Mouse (Mus musculus): Measurements from ENCODE around the gene Pappa2.
A peak's percentile ranks its signal among the peaks of the same experiment; 100 is the strongest.

Gene Pappa2

GRCm38 (mm10) chr1:158765842-158766241 is 214.4 kb downstream of the Pappa2 start:
- no peak for DNase-seq (ENCODE audit: low read depth, low spot score)

GRCm38 (mm10) chr1:158764727-158765126 is 215.6 kb downstream of the Pappa2 start:
- DNase-seq (ENCODE audit: low read depth, low spot score), result no peak

GRCm38 (mm10) chr1:158764211-158764610 is 216.1 kb downstream of the Pappa2 start:
- DNase-seq (ENCODE audit: low read depth, low spot score), result no peak

GRCm38 (mm10) chr1:158748356-158749096 is 231.8 kb downstream of the Pappa2 start:
- peak; percentile 96 for DNase-seq (ENCODE audit: low read depth, low spot score)

- no peak for DNase-seq (ENCODE audit: low read depth, low spot score)
Observed at GRCm38 (mm10) chr1:158741449-158741848, 238.8 kb downstream of the Pappa2 start.

GRCm38 (mm10) chr1:158740949-158741348 is 239.3 kb downstream of the Pappa2 start:
- DNase-seq (ENCODE audit: low read depth, low spot score), result peak; percentile 66

- DNase-seq (ENCODE audit: low read depth, low spot score), result no peak
Observed at GRCm38 (mm10) chr1:158740161-158740766, 240.0 kb downstream of the Pappa2 start.

GRCm38 (mm10) chr1:158739132-158739919 is 241.0 kb downstream of the Pappa2 start:
- DNase-seq (ENCODE audit: low read depth, low spot score), result peak; percentile 34

GRCm38 (mm10) chr1:158732868-158733496 is 247.3 kb downstream of the Pappa2 start:
- DNase-seq (ENCODE audit: low read depth, low spot score), result peak; percentile 79

- peak; percentile 70 for DNase-seq (ENCODE audit: low read depth, low spot score)
Observed at GRCm38 (mm10) chr1:158713301-158714095, 266.8 kb downstream of the Pappa2 start.

- no peak for DNase-seq (ENCODE audit: low read depth, low spot score)
Observed at GRCm38 (mm10) chr1:158701336-158701735, 279.0 kb downstream of the Pappa2 start.

- DNase-seq (ENCODE audit: low read depth, low spot score), result no peak
Observed at GRCm38 (mm10) chr1:158700147-158700546, 280.1 kb downstream of the Pappa2 start.

- no peak for DNase-seq (ENCODE audit: low read depth, low spot score)
Observed at GRCm38 (mm10) chr1:158699276-158699675, 281.0 kb downstream of the Pappa2 start.

GRCm38 (mm10) chr1:158697859-158698569 is 282.3 kb downstream of the Pappa2 start:
- no peak for DNase-seq (ENCODE audit: low read depth, low spot score)

- no peak for DNase-seq (ENCODE audit: low read depth, low spot score)
Observed at GRCm38 (mm10) chr1:158697423-158697822, 282.9 kb downstream of the Pappa2 start.

- DNase-seq (ENCODE audit: low read depth, low spot score), result no peak
Observed at GRCm38 (mm10) chr1:158687726-158688125, 292.6 kb downstream of the Pappa2 start.

- DNase-seq (ENCODE audit: low read depth, low spot score), result peak; percentile 78
Observed at GRCm38 (mm10) chr1:158669971-158670592, 310.2 kb downstream of the Pappa2 start.

GRCm38 (mm10) chr1:158666001-158666400 is 314.3 kb downstream of the Pappa2 start:
- no peak for DNase-seq (ENCODE audit: low read depth, low spot score)
